Mouse (Mus musculus): ENCODE data around the gene Bnc2.

- TF ChIP-seq CTCF (IDR thresholded peaks at IDR 0.05; ENCODE audit: extremely low read depth, insufficient read depth, insufficient read length, insufficient replicate concordance) (no peak), POLR2A (IDR thresholded peaks at IDR 0.05; ENCODE audit: low read depth, low read length) (no peak)
Observed at GRCm38 (mm10) chr4:84707961-84708360, 32.9 kb upstream of the Bnc2 start.
